Comparison of ENCODE assay signal across 8 mouse cellular contexts in the genomic region with DNA sequence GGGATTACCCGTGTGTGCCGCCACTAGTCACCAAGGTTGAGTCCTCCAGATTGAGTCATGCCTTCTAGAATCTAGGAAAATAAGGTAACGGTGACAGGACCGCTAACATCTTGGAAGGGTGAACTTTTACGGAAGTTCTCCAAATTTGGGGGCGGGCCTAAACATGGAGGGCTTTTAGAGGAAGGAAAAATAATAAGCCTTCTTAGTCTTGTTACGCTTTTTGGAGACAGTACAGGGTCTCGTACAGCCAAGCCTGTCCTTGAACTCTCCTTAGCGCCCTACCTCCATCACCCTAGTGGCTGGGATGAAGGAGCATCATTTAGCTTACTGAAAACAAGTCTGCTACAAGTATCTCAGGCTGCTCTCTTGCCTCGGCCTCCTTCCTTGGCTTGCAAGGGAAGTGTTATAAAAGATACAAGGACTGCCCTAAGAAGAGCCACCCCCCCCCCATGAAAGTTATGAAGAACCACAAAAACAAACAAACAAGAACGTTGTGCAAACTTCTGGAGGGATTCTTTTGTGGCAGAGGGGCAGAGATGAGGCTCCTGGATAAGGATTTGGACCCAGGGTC. TPM values are rescaled to one million over a fixed set of nuclear protein-coding genes. Genes with fewer than 3 reads are reported as not detected.
DNase-seq lines count a peak whose midpoint lies in the region; ATAC-seq and TF ChIP-seq lines count a peak whose summit lies in the region.

No protein-coding gene starts in this region.

- no peak for TF ChIP-seq CTCF in stomach, postnatal 0 days (IDR thresholded peaks at IDR 0.05; ENCODE audit: low read depth)

- H3K36me3 ChIP-seq in heart, embryonic 12.5 days: peaks cover 10% of the 10 kb centered on the region
- 0 out of 2 replicates have a peak, but pooled peaks cover 3% of the 10 kb centered on the region for H3K36me3 ChIP-seq in heart, embryonic 16.5 days (ENCODE audit: control insufficient read depth, insufficient read depth)
- peaks cover 1% of the 10 kb centered on the region; the same call in 1 of the 2 replicates for H3K36me3 ChIP-seq in lung, embryonic 16.5 days (ENCODE audit: control insufficient read depth, insufficient read depth, low read length)
- peaks cover under 1% of the 10 kb centered on the region; the same call in 1 of the 2 replicates for H3K36me3 ChIP-seq in stomach, postnatal 0 days (ENCODE audit: control insufficient read depth, insufficient read depth, low read length)

- no peak for TF ChIP-seq EP300 in stomach, postnatal 0 days (optimal IDR thresholded peaks at IDR 0.05)

- no peaks in the 10 kb centered on the region for H3K9me3 ChIP-seq in heart, embryonic 12.5 days (replicated peaks)
- no peaks in the 10 kb centered on the region for H3K9me3 ChIP-seq in heart, embryonic 16.5 days (replicated peaks; ENCODE audit: control insufficient read depth, low read length)
- no peaks in the 10 kb centered on the region for H3K9me3 ChIP-seq in lung, embryonic 16.5 days (ENCODE audit: control insufficient read depth, low read length)
- H3K9me3 ChIP-seq in stomach, postnatal 0 days (ENCODE audit: control insufficient read depth, low read length): no peaks in the 10 kb centered on the region

- no peak for ATAC-seq in heart, embryonic 12.5 days (ENCODE audit: insufficient number of reproducible peaks, low FRiP score)
- ATAC-seq in heart, embryonic 16.5 days (replicated peaks; ENCODE audit: extremely low read depth, insufficient read depth, low FRiP score): no peak
- ATAC-seq in lung, embryonic 16.5 days (ENCODE audit: low read depth): no peak
- ATAC-seq in stomach, postnatal 0 days (ENCODE audit: low FRiP score, low TSS enrichment): no peak

- DNase-seq in heart, adult 11 months: no peak
- peak; percentile 74 for DNase-seq in MEL-GATA-1-ER (ENCODE audit: extremely low read depth, low read depth)
- DNase-seq in stomach, postnatal 0 days (ENCODE audit: low spot score): no peak
- DNase-seq in right cerebral cortex, postnatal 4 days: no peak
- no peak for DNase-seq in urinary bladder, adult 18-20 months (ENCODE audit: low spot score in 2 of 2)

- peak overlapping the region; percentile 8; the same call in 1 of the 2 replicates for H3K27ac ChIP-seq in heart, embryonic 12.5 days (ENCODE audit: poor library complexity, severe bottlenecking)
- peak overlapping the region; percentile 62 for H3K27ac ChIP-seq in heart, embryonic 16.5 days (ENCODE audit: low read length)
- no peak overlapping the region; the same call in 1 of the 2 replicates for H3K27ac ChIP-seq in lung, embryonic 16.5 days (ENCODE audit: low read length)
- H3K27ac ChIP-seq in stomach, postnatal 0 days (replicated peaks): peak overlapping the region; percentile 18; the same call in 1 of the 2 replicates

- peak overlapping the region; percentile 87 for H3K9ac ChIP-seq in heart, embryonic 12.5 days
- peak overlapping the region; percentile 86 for H3K9ac ChIP-seq in heart, embryonic 16.5 days (ENCODE audit: low read length)
- H3K9ac ChIP-seq in lung, embryonic 16.5 days (ENCODE audit: low read length): peak overlapping the region; percentile 75
- peak overlapping the region; percentile 74 for H3K9ac ChIP-seq in stomach, postnatal 0 days (ENCODE audit: low read length)

- H3K4me3 ChIP-seq in heart, embryonic 12.5 days: peak overlapping the region; percentile 77
- H3K4me3 ChIP-seq in heart, embryonic 16.5 days (ENCODE audit: low read length): peak overlapping the region; percentile 88
- H3K4me3 ChIP-seq in lung, embryonic 16.5 days (ENCODE audit: low read length): peak overlapping the region; percentile 66
- peak overlapping the region; percentile 71 for H3K4me3 ChIP-seq in stomach, postnatal 0 days (ENCODE audit: low read depth, low read length)

- H3K4me2 ChIP-seq in heart, embryonic 12.5 days: peak overlapping the region; percentile 95
- H3K4me2 ChIP-seq in heart, embryonic 16.5 days (ENCODE audit: low read depth, low read length): peak overlapping the region; percentile 98
- H3K4me2 ChIP-seq in lung, embryonic 16.5 days (ENCODE audit: low read depth, low read length): peak overlapping the region; percentile 95
- H3K4me2 ChIP-seq in stomach, postnatal 0 days (replicated peaks; ENCODE audit: low read depth): peak overlapping the region; percentile 97

- 7% methylated on average over 11 of the region's 11 CpGs for WGBS in heart, embryonic 12.5 days
- 8% methylated on average over 11 of the region's 11 CpGs for WGBS in heart, embryonic 16.5 days
- 6% methylated on average over 11 of the region's 11 CpGs for WGBS in lung, embryonic 16.5 days
- 11% methylated on average over 11 of the region's 11 CpGs for WGBS in stomach, postnatal 0 days

- no peaks in the 10 kb centered on the region for H3K27me3 ChIP-seq in heart, embryonic 12.5 days (replicated peaks)
- no peaks in the 10 kb centered on the region for H3K27me3 ChIP-seq in heart, embryonic 16.5 days (ENCODE audit: control insufficient read depth, insufficient read depth, low read length)
- H3K27me3 ChIP-seq in lung, embryonic 16.5 days (ENCODE audit: control insufficient read depth, insufficient read depth, low read depth, low read length): no peaks in the 10 kb centered on the region
- H3K27me3 ChIP-seq in stomach, postnatal 0 days (ENCODE audit: control insufficient read depth, insufficient read depth, low read length): no peaks in the 10 kb centered on the region

- H3K4me1 ChIP-seq in heart, embryonic 12.5 days (replicated peaks): peaks cover 41% of the 10 kb centered on the region
- peaks cover 24% of the 10 kb centered on the region for H3K4me1 ChIP-seq in heart, embryonic 16.5 days (ENCODE audit: control insufficient read depth, insufficient read depth, low read length)
- peaks cover 27% of the 10 kb centered on the region for H3K4me1 ChIP-seq in lung, embryonic 16.5 days (replicated peaks; ENCODE audit: control insufficient read depth, insufficient read depth, low read length)
- H3K4me1 ChIP-seq in stomach, postnatal 0 days (replicated peaks; ENCODE audit: control insufficient read depth, insufficient read depth): peaks cover 7% of the 10 kb centered on the region

RNA-seq across cellular contexts. Expression of a gene that starts 1.5 kb away (rescaled TPM):
- 50.8 and 52.0 TPM in 2 replicates for polyA plus RNA-seq in heart, embryonic 12.5 days (2016; fragmentation: Nextera tagmentation; extraction: Ambion mirVana)
- 45.4 and 47.6 TPM in 2 replicates for polyA plus RNA-seq in heart, embryonic 16.5 days (2015; fragmentation: Nextera tagmentation; extraction: Ambion mirVana)
- 46.7 and 47.2 TPM in 2 replicates for polyA plus RNA-seq in lung, embryonic 16.5 days (2015; fragmentation: Nextera tagmentation; extraction: Ambion mirVana)
- 48.6 and 53.5 TPM in 2 replicates for polyA plus RNA-seq in stomach, postnatal 0 days (2015; fragmentation: Nextera tagmentation; extraction: Ambion mirVana)

RNA-seq across cellular contexts. Expression of a gene that starts 33.0 kb away (rescaled TPM):
- polyA plus RNA-seq in heart, embryonic 12.5 days (2016; fragmentation: Nextera tagmentation; extraction: Ambion mirVana): 97.4 and 103 TPM in 2 replicates
- polyA plus RNA-seq in heart, embryonic 16.5 days (2015; fragmentation: Nextera tagmentation; extraction: Ambion mirVana): 88.8 and 92.5 TPM in 2 replicates
- polyA plus RNA-seq in lung, embryonic 16.5 days (2015; fragmentation: Nextera tagmentation; extraction: Ambion mirVana): 87.1 and 92.1 TPM in 2 replicates
- polyA plus RNA-seq in stomach, postnatal 0 days (2015; fragmentation: Nextera tagmentation; extraction: Ambion mirVana): 45.1 and 45.2 TPM in 2 replicates

RNA-seq across cellular contexts. Expression of a gene that starts 33.9 kb away (rescaled TPM):
- polyA plus RNA-seq in heart, embryonic 12.5 days (2016; fragmentation: Nextera tagmentation; extraction: Ambion mirVana): 37.6 and 37.8 TPM in 2 replicates
- polyA plus RNA-seq in heart, embryonic 16.5 days (2015; fragmentation: Nextera tagmentation; extraction: Ambion mirVana): 33.0 and 33.9 TPM in 2 replicates
- 28.1 and 28.9 TPM in 2 replicates for polyA plus RNA-seq in lung, embryonic 16.5 days (2015; fragmentation: Nextera tagmentation; extraction: Ambion mirVana)
- polyA plus RNA-seq in stomach, postnatal 0 days (2015; fragmentation: Nextera tagmentation; extraction: Ambion mirVana): 14.2 and 14.5 TPM in 2 replicates

RNA-seq across cellular contexts. Expression of a gene that starts 44.4 kb away (rescaled TPM):
- polyA plus RNA-seq in heart, embryonic 12.5 days (2016; fragmentation: Nextera tagmentation; extraction: Ambion mirVana): 208 and 210 TPM in 2 replicates
- polyA plus RNA-seq in heart, embryonic 16.5 days (2015; fragmentation: Nextera tagmentation; extraction: Ambion mirVana): 218 and 242 TPM in 2 replicates
- polyA plus RNA-seq in lung, embryonic 16.5 days (2015; fragmentation: Nextera tagmentation; extraction: Ambion mirVana): 275 and 283 TPM in 2 replicates
- 225 and 229 TPM in 2 replicates for polyA plus RNA-seq in stomach, postnatal 0 days (2015; fragmentation: Nextera tagmentation; extraction: Ambion mirVana)
